Mouse (Mus musculus) olfactory bulb, adult 2 months (tissue): ENCODE results near the gene Exd2.

Source experiments
- CTCF ChIP-seq: fragments of 200-500 bp; IDR thresholded peaks from 2 replicates; pipeline ENCODE4 v1.5.1; 2012; ENCODE audit warnings: low read depth, mild to moderate bottlenecking, low read length, moderate library complexity; ENCODE audit not compliant: insufficient read depth
- POLR2A ChIP-seq: fragments of 200-500 bp; IDR thresholded peaks from 2 replicates; pipeline ENCODE4 v1.6.1; 2012; ENCODE audit warnings: mild to moderate bottlenecking, low read depth, low read length, moderate library complexity; ENCODE audit not compliant: insufficient read depth

GRCm38 (mm10) chr12:80440957-80441356 is 21.9 kb upstream of the Exd2 start:
- TF ChIP-seq POLR2A (no peak), CTCF (no peak)
